In genomic region chr5:52429731-52430480, GRCm38 (mm10) we compare ENCODE assay signal across 23 mouse cellular contexts. TPM values are rescaled to one million over a fixed set of nuclear protein-coding genes. Genes with fewer than 3 reads are reported as not detected.
DNase-seq lines count a peak whose midpoint lies in the region; ATAC-seq lines count a peak whose summit lies in the region.
"Had no signal": no experiment of that assay in that cellular context is flagged by ENCODE, and none has a peak within 500 bp of the region (broad histone marks: within the 10 kb centered on the region; RNA-seq: fewer than 3 reads in every experiment).

No protein-coding gene starts in this region.

- H3K4me1 ChIP-seq in hindbrain, embryonic 14.5 days (replicated peaks; ENCODE audit: control insufficient read depth, insufficient read depth, low read length): peaks cover 17% of the 10 kb centered on the region
- H3K4me1 ChIP-seq in hindbrain, embryonic 10.5 days (replicated peaks): 0 out of 2 replicates have a peak, but pooled peaks cover 7% of the 10 kb centered on the region
- no peaks in the 10 kb centered on the region for H3K4me1 ChIP-seq in kidney, embryonic 15.5 days
- H3K4me1 ChIP-seq in midbrain, embryonic 15.5 days: peaks cover 16% of the 10 kb centered on the region
- no peaks in the 10 kb centered on the region for H3K4me1 ChIP-seq in midbrain, embryonic 11.5 days (ENCODE audit: control insufficient read depth, insufficient read depth, low read length)
- peaks cover 3% of the 10 kb centered on the region; the same call in 1 of the 2 replicates for H3K4me1 ChIP-seq in midbrain, embryonic 16.5 days (ENCODE audit: control insufficient read depth, insufficient read depth, low read length)
- H3K4me1 ChIP-seq: embryonic facial prominence, embryonic 15.5 days; heart, embryonic 10.5 days had no signal

- DNase-seq in hindbrain, embryonic 14.5 days (ENCODE audit: low spot score): no peak
- DNase-seq in hindbrain, embryonic 10.5 days (ENCODE audit: low spot score): no peak
- peak; percentile 15 for DNase-seq in kidney, adult 9 months
- no peak for DNase-seq in midbrain, embryonic 11.5 days (ENCODE audit: low spot score, missing footprints)
- no peak for DNase-seq in Muller cell, postnatal 12 days (ENCODE audit: inconsistent ontology term)
- DNase-seq: cerebellum, adult 11 months; cerebellum, adult 8-10 months; cerebellum, postnatal 14 days; embryo, embryonic 11 days; gastrocnemius, postnatal 10 days; heart, adult 18-20 months; heart, postnatal 10 days; heart, postnatal 4 days had no signal

- no peak overlapping the region for H3K4me2 ChIP-seq in hindbrain, embryonic 14.5 days (replicated peaks)
- H3K4me2 ChIP-seq in kidney, embryonic 15.5 days: no peak overlapping the region
- H3K4me2 ChIP-seq in midbrain, embryonic 15.5 days: no peak overlapping the region
- H3K4me2 ChIP-seq in midbrain, embryonic 11.5 days: no peak overlapping the region
- H3K4me2 ChIP-seq in midbrain, embryonic 16.5 days (ENCODE audit: low read length): no peak overlapping the region
- H3K4me2 ChIP-seq: embryonic facial prominence, embryonic 15.5 days; hindbrain, embryonic 13.5 days had no signal

- no peak overlapping the region for H3K4me3 ChIP-seq in hindbrain, embryonic 14.5 days (replicated peaks; ENCODE audit: low read length)
- H3K4me3 ChIP-seq in hindbrain, embryonic 10.5 days: no peak overlapping the region
- no peak overlapping the region for H3K4me3 ChIP-seq in kidney, embryonic 15.5 days (replicated peaks)
- H3K4me3 ChIP-seq in midbrain, embryonic 15.5 days: no peak overlapping the region
- no peak overlapping the region for H3K4me3 ChIP-seq in midbrain, embryonic 11.5 days (ENCODE audit: low read depth, low read length)
- H3K4me3 ChIP-seq in midbrain, embryonic 16.5 days (ENCODE audit: low read depth, low read length): no peak overlapping the region
- H3K4me3 ChIP-seq: embryonic facial prominence, embryonic 15.5 days; erythroblast, embryonic 14.5 days; forebrain, embryonic 10.5 days; heart, embryonic 10.5 days; hindbrain, embryonic 13.5 days had no signal

- WGBS in hindbrain, embryonic 14.5 days: 54% methylated on average over 14 of the region's 14 CpGs
- 80% methylated on average over 14 of the region's 14 CpGs for whole genome bisulfite sequencing in hindbrain, embryonic 10.5 days
- WGBS in kidney, embryonic 15.5 days: 60% methylated on average over 14 of the region's 14 CpGs
- WGBS in midbrain, embryonic 15.5 days: 40% methylated on average over 14 of the region's 14 CpGs
- WGBS in midbrain, embryonic 11.5 days: 71% methylated on average over 14 of the region's 14 CpGs
- 36% methylated on average over 14 of the region's 14 CpGs for WGBS in midbrain, embryonic 16.5 days

- no peaks in the 10 kb centered on the region for H3K36me3 ChIP-seq in hindbrain, embryonic 14.5 days (replicated peaks; ENCODE audit: control insufficient read depth, insufficient read depth)
- no peaks in the 10 kb centered on the region for H3K36me3 ChIP-seq in hindbrain, embryonic 10.5 days
- no peaks in the 10 kb centered on the region for H3K36me3 ChIP-seq in kidney, embryonic 15.5 days
- no peaks in the 10 kb centered on the region for H3K36me3 ChIP-seq in midbrain, embryonic 15.5 days (replicated peaks)
- H3K36me3 ChIP-seq in midbrain, embryonic 11.5 days (ENCODE audit: control insufficient read depth, insufficient read depth, low read length): no peaks in the 10 kb centered on the region
- no peaks in the 10 kb centered on the region for H3K36me3 ChIP-seq in midbrain, embryonic 16.5 days (ENCODE audit: control insufficient read depth, insufficient read depth, low read length)
- H3K36me3 ChIP-seq: embryonic facial prominence, embryonic 15.5 days; forebrain, embryonic 10.5 days; heart, embryonic 10.5 days; hindbrain, embryonic 13.5 days had no signal

- no peak overlapping the region for H3K9ac ChIP-seq in hindbrain, embryonic 14.5 days
- H3K9ac ChIP-seq in kidney, embryonic 15.5 days: no peak overlapping the region
- H3K9ac ChIP-seq in midbrain, embryonic 15.5 days: no peak overlapping the region
- no peak overlapping the region for H3K9ac ChIP-seq in midbrain, embryonic 11.5 days (ENCODE audit: low read length)
- no peak overlapping the region for H3K9ac ChIP-seq in midbrain, embryonic 16.5 days (ENCODE audit: low read depth, low read length)
- H3K9ac ChIP-seq: embryonic facial prominence, embryonic 15.5 days; hindbrain, embryonic 13.5 days had no signal

- ATAC-seq in hindbrain, embryonic 14.5 days (ENCODE audit: low FRiP score): no peak
- no peak for ATAC-seq in kidney, embryonic 15.5 days (replicated peaks; ENCODE audit: low FRiP score)
- peak; percentile 75 for ATAC-seq in midbrain, embryonic 15.5 days (replicated peaks)
- no peak for ATAC-seq in midbrain, embryonic 11.5 days (ENCODE audit: low FRiP score)
- peak; percentile 61; the same call in 1 of the 2 replicates for ATAC-seq in midbrain, embryonic 16.5 days
- ATAC-seq: forebrain, embryonic 14.5 days; inflammation-experienced regulatory T-cells, adult 6 months had no signal

- 0 out of 2 replicates have a peak overlapping the region, but pooled peaks have one; percentile 26 for H3K27ac ChIP-seq in hindbrain, embryonic 14.5 days
- H3K27ac ChIP-seq in hindbrain, embryonic 10.5 days: no peak overlapping the region
- H3K27ac ChIP-seq in kidney, embryonic 15.5 days: no peak overlapping the region
- no peak overlapping the region for H3K27ac ChIP-seq in midbrain, embryonic 15.5 days
- H3K27ac ChIP-seq in midbrain, embryonic 11.5 days (ENCODE audit: low read depth, low read length): no peak overlapping the region
- H3K27ac ChIP-seq in midbrain, embryonic 16.5 days (ENCODE audit: low read length): no peak overlapping the region
- H3K27ac ChIP-seq: embryonic facial prominence, embryonic 15.5 days; forebrain, embryonic 10.5 days; heart, embryonic 10.5 days; hindbrain, embryonic 13.5 days had no signal

- no peaks in the 10 kb centered on the region for H3K9me3 ChIP-seq in hindbrain, embryonic 14.5 days (ENCODE audit: control insufficient read depth, low read length)
- no peaks in the 10 kb centered on the region for H3K9me3 ChIP-seq in hindbrain, embryonic 10.5 days
- no peaks in the 10 kb centered on the region for H3K9me3 ChIP-seq in kidney, embryonic 15.5 days (replicated peaks)
- H3K9me3 ChIP-seq in midbrain, embryonic 15.5 days: no peaks in the 10 kb centered on the region
- no peaks in the 10 kb centered on the region for H3K9me3 ChIP-seq in midbrain, embryonic 11.5 days (ENCODE audit: control insufficient read depth, low read length)
- no peaks in the 10 kb centered on the region for H3K9me3 ChIP-seq in midbrain, embryonic 16.5 days (replicated peaks; ENCODE audit: control insufficient read depth, low read length, poor library complexity, severe bottlenecking)
- H3K9me3 ChIP-seq: embryonic facial prominence, embryonic 15.5 days; forebrain, embryonic 10.5 days; heart, embryonic 10.5 days; hindbrain, embryonic 13.5 days had no signal

- H3K27me3 ChIP-seq in hindbrain, embryonic 14.5 days (ENCODE audit: control insufficient read depth, insufficient read depth, low read length): no peaks in the 10 kb centered on the region
- no peaks in the 10 kb centered on the region for H3K27me3 ChIP-seq in hindbrain, embryonic 10.5 days (ENCODE audit: insufficient read depth, poor library complexity, severe bottlenecking)
- no peaks in the 10 kb centered on the region for H3K27me3 ChIP-seq in kidney, embryonic 15.5 days
- no peaks in the 10 kb centered on the region for H3K27me3 ChIP-seq in midbrain, embryonic 15.5 days (replicated peaks)
- H3K27me3 ChIP-seq in midbrain, embryonic 11.5 days (ENCODE audit: control insufficient read depth, insufficient read depth, low read length): no peaks in the 10 kb centered on the region
- no peaks in the 10 kb centered on the region for H3K27me3 ChIP-seq in midbrain, embryonic 16.5 days (ENCODE audit: control insufficient read depth, insufficient read depth, low read depth, low read length)
- H3K27me3 ChIP-seq: embryonic facial prominence, embryonic 15.5 days; hindbrain, embryonic 13.5 days had no signal

RNA-seq across cellular contexts. Expression of gene Ccdc149, which starts 41.4 kb away (rescaled TPM):
- 14.6 and 14.7 TPM in 2 replicates for polyA plus RNA-seq in hindbrain, embryonic 14.5 days (2014; fragmentation: Nextera tagmentation; extraction: Ambion mirVana)
- 2.3 and 2.5 TPM in 2 replicates for polyA plus RNA-seq in hindbrain, embryonic 10.5 days (2016; fragmentation: Nextera tagmentation; extraction: Ambion mirVana)
- 3.0 and 3.4 TPM in 2 replicates for polyA plus RNA-seq in kidney, embryonic 15.5 days (2015; fragmentation: Nextera tagmentation; extraction: Ambion mirVana)
- 14.0 and 14.9 TPM in 2 replicates for polyA plus RNA-seq in midbrain, embryonic 15.5 days (2015; fragmentation: Nextera tagmentation; extraction: Ambion mirVana)
- polyA plus RNA-seq in midbrain, embryonic 11.5 days (2014; fragmentation: Nextera tagmentation; extraction: Ambion mirVana): 2.4 and 3.1 TPM in 2 replicates
- 15.1 and 15.4 TPM in 2 replicates for polyA plus RNA-seq in midbrain, embryonic 16.5 days (2015; fragmentation: Nextera tagmentation; extraction: Ambion mirVana)
- polyA plus RNA-seq: erythroblast, embryonic 14.5 days; inflammation-experienced regulatory T-cells, adult 6 months had no signal

Comparison
In these comparisons a context has a peak if more than half of its experiments do, and no peak if none do; other contexts are left out.
1. ATAC-seq: peak in midbrain, embryonic 15.5 days (single experiment) and midbrain, embryonic 16.5 days (single experiment); none in hindbrain, embryonic 14.5 days (single experiment), kidney, embryonic 15.5 days (single experiment) and midbrain, embryonic 11.5 days (single experiment).